Mouse (Mus musculus): ENCODE measurements at regions not wholly inside any gene's neighbourhood (a gene's known extent, or its start where the extent isn't known, plus 50 kb on each side); places are given as distances from the start of the nearest gene placed in this dataset.

DNA sequence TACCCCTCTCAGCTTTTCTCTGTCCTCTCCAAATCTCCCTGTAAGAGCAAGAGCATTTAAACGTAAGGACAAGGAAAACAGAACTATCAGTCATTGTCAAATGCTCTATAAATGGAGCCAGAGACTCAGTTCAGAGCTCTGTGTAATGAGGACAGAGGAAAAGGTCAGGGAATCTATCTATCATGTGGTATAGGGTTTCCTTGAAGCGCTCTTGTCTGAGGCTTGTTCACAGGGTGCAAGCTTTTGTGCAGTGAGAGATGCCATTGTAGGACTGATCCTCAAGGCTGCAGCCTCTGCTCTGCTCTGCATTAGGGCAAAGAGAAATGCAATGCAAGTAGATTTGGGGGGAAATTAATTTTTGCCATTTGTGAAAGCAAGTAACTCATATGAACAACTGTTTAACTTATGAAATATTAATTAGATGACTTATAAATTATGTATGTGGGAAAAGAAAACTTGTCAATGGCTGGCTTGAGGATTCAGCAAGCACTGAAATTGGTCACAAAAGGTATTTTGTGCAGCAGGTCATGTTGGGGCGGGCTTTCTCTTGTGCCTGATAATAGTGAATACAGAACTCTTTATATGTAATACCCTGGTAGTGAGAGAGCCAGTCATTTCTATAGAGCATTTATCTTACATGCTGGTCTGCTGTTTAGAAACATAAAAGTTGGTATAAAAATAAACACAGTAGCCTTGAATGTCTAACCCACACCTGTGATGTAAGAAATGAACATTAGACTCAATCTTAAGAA, 104.0 kb upstream of the Ednrb start:
- intact Hi-C loops (cut with DNase I) = loop anchor here (5.0 kb wide), 1 partner anchor 79 kb away; no protein-coding TSS in a partner anchor
- no peak for DNase-seq (ENCODE audit: low spot score)

DNA sequence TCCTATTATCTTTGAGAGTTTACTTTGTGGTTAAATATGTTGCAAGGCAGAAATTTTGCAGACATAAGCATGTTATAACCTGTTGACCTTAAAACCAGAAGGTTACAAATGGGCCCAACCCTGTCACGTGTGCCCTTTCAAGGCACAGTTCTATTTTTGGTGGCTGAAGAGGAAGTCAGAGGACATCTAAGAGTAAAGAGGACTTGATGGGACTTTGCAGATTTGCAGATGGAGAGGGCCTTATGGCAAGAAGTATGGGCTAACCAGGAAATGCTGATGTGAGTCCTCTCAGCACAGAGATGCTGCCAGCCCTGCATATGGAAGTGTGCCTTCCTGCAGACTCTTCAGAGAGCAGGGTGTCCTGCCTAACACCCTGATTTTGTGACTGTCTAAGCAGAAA, 101.6 kb upstream of the Ednrb start:
- DNase-seq (ENCODE audit: low spot score) = no peak
- intact Hi-C loops (cut with DNase I) = loop anchor here (5.0 kb wide), 1 partner anchor 82 kb away; no protein-coding TSS in a partner anchor

DNA sequence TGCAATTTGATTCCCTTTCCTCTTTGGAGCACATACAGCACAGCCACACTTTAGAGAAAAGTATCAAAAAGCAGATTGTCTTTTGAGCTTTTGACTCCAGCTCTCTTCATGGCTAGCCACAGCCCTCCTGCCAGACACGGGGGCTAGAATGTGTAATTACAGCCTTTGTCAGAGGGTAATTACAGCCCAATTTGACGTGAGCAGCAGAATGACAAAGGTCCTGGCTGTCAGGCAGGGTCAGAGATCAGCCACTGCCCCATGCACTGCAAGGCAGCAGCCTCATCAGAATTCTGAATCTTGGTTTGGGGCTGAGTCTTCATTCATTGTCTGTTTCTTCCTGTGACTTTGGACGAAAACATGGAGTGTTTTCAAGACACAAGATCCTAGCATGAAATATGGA, 95.7 kb upstream of the Ednrb start:
- no peak for DNase-seq (ENCODE audit: low spot score)
- intact Hi-C loops (cut with DNase I) = no loop called here

DNA sequence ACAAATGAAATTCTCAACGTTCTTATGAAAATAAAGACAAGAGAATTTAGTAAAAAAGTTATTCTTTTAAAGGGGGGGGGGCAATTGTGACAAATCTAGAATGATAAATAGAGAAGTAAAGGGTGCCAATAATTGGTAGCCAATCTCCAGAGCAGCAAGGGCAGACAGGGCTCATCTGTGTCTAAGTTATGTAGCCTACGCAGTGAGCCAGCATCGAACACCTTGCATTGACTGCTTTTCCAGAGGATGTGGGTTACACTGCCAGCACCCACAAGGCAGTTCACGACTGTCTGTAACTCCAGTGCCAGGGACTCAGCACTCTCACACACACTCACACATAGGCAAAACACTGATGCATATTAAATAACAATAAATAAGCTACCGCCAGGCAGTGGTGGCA, 94.7 kb upstream of the Ednrb start:
- DNase-seq (ENCODE audit: low spot score) = no peak
- intact Hi-C loops (cut with DNase I) = no loop called here

DNA sequence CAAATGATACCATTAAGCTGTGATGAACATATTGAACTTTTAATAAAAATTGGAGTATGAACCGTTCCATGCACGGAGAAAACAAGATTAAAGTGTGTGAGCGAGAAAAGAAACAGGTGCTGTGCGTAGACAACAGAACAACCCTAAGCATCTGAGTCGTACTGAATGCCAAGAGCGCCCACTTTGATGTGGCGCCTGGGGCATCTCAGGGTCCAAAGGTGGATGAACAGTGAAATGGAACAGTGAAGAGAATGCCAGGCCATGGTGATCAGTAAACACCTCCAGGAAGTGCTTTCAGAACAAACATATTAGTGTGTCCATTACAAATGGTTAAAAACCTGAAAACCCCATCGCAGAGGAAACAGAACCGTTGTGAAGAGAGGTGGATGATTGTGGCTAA, 94.0 kb upstream of the Ednrb start:
- DNase-seq (ENCODE audit: low spot score) = no peak
- intact Hi-C loops (cut with DNase I) = no loop called here

DNA sequence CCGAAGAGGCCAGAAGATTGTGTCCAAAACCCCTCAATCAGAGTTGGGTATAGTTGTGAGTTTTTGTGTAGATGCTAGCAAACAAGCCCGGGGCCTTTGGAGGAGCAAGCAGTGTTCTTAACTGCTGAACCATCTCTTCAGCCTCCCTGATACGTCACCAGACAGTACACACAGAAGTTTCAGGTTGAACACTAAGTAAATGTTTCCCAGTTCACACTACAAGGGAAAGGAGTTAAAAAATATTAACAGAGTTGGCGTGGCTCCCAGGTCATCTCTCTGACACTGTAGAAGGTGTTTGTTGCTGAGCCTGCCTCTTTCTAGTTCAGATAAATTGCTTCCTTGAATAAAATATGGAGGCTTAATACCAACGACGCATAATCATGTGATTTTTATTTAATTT, 93.5 kb upstream of the Ednrb start:
- intact Hi-C loops (cut with DNase I) = no loop called here
- no peak for DNase-seq (ENCODE audit: low spot score)

DNA sequence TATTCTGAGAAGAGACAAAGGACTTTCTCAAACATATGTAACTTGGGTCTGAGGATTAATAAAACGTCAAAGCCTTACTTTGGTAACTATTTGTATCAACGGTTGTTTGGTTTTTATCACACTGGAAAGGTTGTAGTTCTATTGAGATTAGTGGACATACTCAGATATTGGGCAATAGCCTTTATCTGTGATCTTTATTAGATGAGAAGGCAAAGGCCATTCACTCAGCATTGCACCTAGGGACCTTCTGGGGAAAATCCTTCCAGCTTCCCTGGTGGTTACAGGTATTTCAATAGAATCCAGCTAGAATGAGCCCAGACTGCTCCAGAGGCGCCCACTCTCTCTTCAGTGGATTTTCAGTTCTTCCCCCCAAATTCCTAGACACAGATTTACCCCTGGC, 89.6 kb upstream of the Ednrb start:
- intact Hi-C loops (cut with DNase I) = no loop called here
- no peak for DNase-seq (ENCODE audit: low spot score)

DNA sequence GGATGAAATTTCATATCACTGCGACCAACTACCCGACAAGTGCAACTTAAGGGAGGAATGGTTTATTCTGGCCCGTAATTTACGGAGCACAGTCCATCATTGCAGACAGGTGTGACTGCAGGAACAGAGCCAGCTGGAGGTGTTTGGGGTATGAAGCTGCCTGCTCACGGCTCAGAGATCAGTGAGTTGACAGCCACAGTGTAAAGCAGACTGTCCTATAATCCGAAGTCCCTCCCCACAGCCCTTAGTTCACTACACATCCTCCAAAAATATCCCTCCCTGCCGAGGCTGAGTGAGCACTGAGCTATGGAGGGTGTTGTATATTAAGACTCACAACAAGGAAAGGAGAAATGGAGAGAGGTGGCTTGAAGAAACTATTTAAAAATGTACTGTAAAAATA, 88.0 kb upstream of the Ednrb start:
- intact Hi-C loops (cut with DNase I) = no loop called here

DNA sequence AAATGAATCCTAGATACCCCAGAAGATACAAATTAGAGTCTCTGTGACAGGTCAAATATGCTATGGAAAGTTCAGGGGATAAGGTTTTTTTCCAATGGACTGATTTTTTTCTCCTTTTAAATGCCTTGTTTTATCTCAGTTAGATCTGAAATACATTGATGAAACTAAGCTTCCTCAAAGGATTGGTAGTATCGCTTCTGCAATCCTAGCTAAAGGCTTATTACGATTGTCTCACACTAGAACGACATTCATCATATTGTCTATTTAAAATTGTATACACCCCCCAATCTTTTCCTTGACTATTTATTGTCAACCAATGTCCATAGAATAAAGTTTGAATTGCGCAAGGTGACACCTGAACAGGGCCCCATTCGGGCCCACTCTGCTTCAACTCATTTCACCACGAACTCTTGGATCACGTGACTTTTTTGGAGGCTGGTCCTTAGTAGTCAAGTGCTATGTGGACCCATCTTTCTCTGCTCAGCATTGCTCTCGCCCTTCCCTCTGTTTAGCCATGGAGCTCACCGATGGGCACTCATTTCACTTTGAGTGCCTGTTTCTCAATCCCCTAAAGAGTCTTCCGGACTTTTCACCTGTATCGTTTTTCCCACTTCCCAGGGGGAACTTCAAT, 85.6 kb upstream of the Ednrb start:
- intact Hi-C loops (cut with DNase I) = no loop called here
- DNase-seq (ENCODE audit: low spot score) = no peak

More for the DNA sequence above, 88.0 kb upstream of the Ednrb start:
- DNase-seq (ENCODE audit: low spot score) = no peak

DNA sequence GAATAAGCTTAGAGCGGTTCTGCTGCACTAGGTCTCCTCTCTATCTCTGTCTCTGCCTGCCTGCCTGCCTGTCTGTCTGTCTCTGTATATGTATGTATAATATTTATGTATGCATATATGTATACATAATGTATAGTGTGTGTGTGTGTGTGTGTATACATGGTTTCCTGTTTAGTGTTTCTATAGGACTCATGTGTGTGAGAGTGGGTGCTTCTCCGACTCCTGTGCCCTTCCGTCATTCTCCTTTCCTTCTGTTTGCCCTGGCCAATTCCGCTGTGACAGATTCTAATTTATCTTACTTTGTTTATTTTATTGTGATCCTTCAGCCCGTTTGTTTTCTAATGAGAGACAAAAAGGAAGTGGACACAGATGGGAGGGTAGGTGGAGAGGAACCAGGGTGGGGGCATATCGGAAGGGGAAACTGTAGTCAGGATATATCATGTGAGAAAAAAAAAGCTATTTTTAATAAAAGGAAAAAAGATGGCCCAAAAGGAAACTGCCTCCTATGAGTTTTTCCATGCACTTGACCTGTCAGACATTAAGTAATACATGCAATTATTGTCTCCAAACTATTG, 85.0 kb upstream of the Ednrb start:
- intact Hi-C loops (cut with DNase I) = no loop called here
- no peak for DNase-seq (ENCODE audit: low spot score)

DNA sequence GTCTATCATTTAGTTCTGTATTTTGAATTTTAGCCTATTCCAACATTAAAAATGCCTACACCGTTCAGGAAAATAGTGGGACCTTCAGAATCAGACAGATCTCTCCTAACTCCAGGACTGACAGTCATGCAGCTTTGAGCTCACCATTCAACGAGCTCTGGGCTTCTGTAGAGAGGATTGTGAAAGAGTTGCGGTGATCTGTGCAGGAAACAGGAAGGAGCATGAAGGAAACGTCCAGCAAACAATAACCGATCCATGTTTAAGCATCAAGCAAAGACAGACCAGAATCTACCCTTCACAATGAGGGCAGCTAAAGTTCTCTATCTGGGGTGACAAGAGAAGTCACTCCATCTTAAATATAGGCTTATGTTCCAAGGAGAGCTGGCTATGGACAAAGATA, 76.0 kb upstream of the Ednrb start:
- intact Hi-C loops (cut with DNase I) = no loop called here
- DNase-seq (ENCODE audit: low spot score) = no peak

DNA sequence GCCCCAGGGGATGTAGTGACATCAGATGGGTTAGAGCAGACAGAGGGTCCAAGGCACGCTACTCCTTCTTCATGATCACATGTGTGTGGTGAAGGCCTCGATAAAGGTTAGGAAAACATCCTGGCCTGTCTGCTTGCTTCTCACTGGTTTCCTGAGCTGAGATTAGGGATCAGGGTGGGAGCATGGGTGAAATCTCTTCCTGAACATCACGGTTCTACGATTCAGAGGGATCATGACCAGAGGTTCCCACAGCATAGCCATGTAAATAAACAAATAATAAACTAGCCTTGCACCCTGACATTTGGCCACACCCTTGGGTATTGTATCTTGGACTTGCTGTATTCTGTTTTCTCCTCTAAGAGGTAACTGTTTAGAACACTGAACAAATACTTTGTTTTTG, 75.2 kb upstream of the Ednrb start:
- intact Hi-C loops (cut with DNase I) = no loop called here
- no peak for DNase-seq (ENCODE audit: low spot score)

DNA sequence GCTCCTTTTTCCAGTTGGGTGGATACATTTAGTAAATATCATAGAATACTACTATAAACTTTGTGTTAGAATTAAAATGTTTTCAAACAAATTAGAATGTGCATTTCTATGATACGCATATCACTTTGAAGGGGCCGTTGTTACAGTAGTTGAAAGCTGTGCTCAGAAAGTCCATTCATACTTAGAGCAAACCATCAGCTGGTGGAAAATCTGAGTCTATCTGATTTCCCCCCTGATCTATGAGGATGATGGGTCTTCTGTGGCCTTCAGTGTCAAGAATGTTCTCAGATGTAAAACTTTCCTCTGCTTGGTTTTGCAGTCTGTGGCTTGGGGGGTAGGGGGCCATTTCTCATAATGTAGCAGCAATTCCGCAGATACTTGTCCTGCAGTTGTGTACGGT, 69.3 kb upstream of the Ednrb start:
- DNase-seq (ENCODE audit: low spot score) = no peak
- intact Hi-C loops (cut with DNase I) = no loop called here

DNA sequence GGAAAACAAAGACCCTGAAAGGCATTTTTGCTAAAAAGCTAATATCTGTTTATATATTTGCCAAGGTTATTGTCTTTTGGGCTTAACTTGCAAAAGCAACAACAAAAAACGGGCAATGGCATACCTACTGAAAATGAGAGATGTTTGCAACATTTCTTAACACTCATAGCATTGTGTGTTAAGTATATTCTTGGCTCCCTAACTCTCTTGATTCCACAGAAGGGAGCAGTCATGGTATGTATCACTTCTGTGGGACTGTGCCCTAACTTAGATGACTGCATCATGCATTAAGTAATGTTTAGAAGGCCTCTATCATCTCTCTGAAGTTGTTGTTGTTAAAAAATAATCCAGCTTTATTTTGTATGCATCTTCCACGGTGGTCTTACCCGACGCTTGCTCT, 67.5 kb upstream of the Ednrb start:
- DNase-seq (ENCODE audit: low spot score) = no peak
- intact Hi-C loops (cut with DNase I) = no loop called here

DNA sequence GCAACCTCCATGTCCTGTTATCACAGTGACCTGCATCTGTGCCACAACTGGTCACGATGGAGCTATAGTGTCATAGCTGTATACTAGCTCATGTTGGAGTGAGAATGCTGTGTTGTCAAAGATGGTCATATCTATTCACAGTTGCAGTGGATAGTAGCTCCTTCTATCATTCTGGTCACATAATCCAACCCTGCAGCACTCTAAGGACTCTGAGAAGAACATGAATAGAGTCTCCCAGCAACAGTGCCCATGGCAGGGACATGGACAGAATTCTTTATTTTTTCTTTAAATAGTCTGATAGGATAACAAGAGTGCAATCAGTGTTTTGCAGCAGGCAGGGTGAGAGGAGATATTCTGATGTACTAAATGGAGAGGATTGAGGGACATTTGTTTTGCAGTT, 67.1 kb upstream of the Ednrb start:
- intact Hi-C loops (cut with DNase I) = no loop called here

DNA sequence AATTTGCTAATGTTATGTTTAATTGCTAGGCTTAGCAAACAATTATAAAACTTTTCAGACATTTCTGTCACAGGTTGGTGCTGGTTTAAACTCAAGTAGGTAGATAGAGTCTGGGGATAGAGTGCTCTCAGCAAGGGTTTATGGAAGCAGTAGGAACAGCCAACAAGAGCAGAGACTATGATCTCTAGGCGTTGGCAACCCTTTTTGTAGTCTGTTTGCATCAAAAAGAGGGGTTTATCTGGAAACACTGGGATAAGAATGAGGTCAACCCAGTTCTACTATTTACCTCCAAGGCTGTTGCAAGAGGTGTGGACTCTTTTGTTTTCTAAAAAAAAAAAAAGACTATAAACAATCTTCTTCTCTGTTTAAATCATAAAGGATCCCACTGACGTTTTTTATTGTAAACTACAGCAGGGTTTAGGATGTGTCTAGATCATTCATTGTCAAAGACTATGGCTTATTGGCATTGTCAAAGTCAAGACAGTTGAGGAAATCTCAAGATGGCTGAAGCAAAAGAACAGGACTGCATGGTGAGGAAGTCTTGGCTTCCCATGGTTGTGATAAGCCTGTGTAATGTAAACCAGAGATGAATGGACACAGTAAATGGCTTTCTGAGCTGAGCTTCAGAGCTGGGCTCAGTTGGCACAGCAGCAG, 62.3 kb upstream of the Ednrb start:
- DNase-seq (ENCODE audit: low spot score) = no peak
- intact Hi-C loops (cut with DNase I) = no loop called here

More for the DNA sequence above, 67.1 kb upstream of the Ednrb start:
- no peak for DNase-seq (ENCODE audit: low spot score)

DNA sequence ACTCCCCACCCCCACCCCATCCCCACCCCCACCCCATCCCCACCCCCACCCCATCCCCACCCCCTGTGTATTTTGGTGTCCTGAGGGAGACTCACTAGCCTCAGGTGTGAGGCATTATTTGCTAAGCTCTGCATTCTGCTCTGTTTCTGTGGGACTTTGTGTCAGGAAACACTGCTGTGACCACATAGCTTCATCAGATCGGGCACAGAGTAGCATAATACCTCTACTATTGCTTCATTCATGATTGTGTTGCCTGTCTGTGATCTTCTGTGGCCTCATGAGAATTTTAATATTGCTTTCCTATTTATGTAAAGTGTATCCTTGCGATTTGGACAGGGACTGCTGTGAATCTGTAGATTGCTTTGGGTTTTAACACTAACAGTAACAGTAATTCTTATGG, 56.6 kb upstream of the Ednrb start:
- intact Hi-C loops (cut with DNase I) = no loop called here
- no peak for DNase-seq (ENCODE audit: low spot score)

DNA sequence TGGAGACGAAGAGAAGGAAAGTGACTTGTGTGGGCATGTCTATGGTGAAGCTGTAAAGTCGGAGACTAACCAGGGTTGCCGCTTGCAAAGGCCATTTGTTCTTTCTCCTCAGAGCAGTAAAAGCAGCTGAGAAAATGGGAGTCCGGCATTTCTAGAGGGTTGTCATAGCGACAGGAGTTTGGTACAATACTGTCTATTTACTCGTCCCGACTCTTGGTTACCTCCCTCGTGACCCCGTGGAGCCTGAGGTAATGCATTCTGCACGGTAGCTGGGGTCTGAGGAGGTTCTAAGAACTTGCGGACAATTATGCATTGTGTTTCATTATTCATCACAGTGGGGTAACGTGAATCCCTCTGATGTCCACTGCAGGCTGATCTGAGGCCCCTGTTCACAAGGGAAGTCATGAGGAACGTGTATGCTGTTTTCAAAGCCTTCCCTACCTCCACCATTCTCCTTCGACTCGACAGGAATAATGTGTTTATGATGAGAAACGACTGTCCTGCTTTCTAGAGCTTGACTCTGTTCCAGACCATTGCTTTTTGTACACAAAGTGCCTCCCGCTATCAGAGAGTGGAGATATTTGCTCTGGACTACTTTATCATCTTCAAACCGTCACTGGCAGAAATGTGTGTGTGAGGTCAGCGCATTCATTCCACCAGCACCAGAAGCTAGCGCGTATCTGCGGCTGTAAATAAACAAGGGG, 55.1 kb upstream of the Ednrb start:
- intact Hi-C loops (cut with DNase I) = no loop called here
- DNase-seq (ENCODE audit: low spot score) = no peak

DNA sequence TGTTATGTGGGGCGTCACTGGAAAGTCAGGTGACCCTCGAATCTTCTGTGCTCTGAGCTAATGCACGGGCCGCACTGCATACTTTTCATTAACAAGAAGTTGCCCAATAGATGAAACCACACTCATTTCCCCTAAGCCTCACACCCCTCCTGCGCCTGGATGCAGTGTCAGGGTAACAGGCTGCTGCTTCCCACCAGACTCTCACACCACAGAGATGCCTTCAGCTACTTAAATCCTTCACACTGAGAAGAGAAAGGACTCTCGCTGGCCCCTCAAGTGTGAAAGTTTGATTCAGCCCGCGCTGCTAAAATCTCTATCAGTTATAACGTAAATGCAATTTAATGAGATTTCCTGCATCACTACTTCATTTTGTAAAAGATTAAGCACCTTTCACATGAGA, 54.5 kb upstream of the Ednrb start:
- DNase-seq (ENCODE audit: low spot score) = no peak
- intact Hi-C loops (cut with DNase I) = no loop called here

DNA sequence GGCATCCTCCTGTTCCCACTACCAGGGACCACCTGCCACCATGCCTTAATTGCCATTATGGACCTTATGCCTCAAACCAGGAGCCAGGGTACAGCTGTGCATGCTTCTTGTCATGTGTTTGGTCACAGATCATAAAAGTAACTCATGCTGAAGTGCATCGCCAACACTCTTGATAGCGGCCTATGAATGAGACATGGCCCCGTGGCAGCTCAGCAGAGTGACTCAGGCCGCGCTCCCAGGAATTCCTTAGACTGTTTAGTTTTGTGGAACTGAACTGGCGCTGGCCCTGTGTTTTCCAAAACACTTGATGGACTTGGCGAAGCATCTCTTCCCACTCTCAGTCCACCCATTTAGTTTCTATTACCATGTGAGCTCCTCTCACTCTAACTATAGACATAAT, 51.1 kb upstream of the Ednrb start:
- no peak for DNase-seq (ENCODE audit: low spot score)
- intact Hi-C loops (cut with DNase I) = no loop called here

All from heart, postnatal 25 days (tissue).